Mouse (Mus musculus) limb, embryonic 15.5 days (tissue): Measurements from ENCODE around the gene Ctnnal1. TPM values are rescaled to one million over a fixed set of nuclear protein-coding genes. Genes with fewer than 3 reads are reported as not detected.

Experiments used
- ATAC-seq: fragments of 200-750 bp; cut with Nextera tagmentation; 2 replicates; pipeline ENCODE4 v1.8.0; 2017; ENCODE audit warnings: low read depth, moderate TSS enrichment; ENCODE audit not compliant: insufficient number of reproducible peaks, low FRiP score, low TSS enrichment
- H3K27ac ChIP-seq: fragments of 300-500 bp; sonication (generic); 2 replicates; pipeline ENCODE4 v1.5.1; 2015; ENCODE audit warnings: moderate library complexity, mild to moderate bottlenecking, inconsistent platforms
- H3K27me3 ChIP-seq: fragments of 300-500 bp; sonication (generic); 2 replicates; pipeline ENCODE4 v1.6.1; 2015; ENCODE audit warnings: inconsistent platforms
- H3K36me3 ChIP-seq: fragments of 300-500 bp; sonication (generic); 2 replicates; pipeline ENCODE4 v1.6.1; 2015; ENCODE audit warnings: inconsistent platforms
- H3K4me1 ChIP-seq: fragments of 300-500 bp; sonication (generic); 2 replicates; pipeline ENCODE4 v1.6.1; 2015; ENCODE audit warnings: inconsistent platforms
- H3K4me2 ChIP-seq: fragments of 300-500 bp; sonication (generic); 2 replicates; pipeline ENCODE4 v1.6.1; 2015; ENCODE audit warnings: mild to moderate bottlenecking, inconsistent platforms
- H3K4me3 ChIP-seq: fragments of 300-500 bp; sonication (generic); 2 replicates; pipeline ENCODE4 v1.5.1; 2015; ENCODE audit warnings: mild to moderate bottlenecking, inconsistent platforms
- H3K9ac ChIP-seq: fragments of 300-500 bp; sonication (generic); 2 replicates; pipeline ENCODE4 v1.6.1; 2015; ENCODE audit warnings: inconsistent platforms
- H3K9me3 ChIP-seq: fragments of 300-500 bp; sonication (generic); 2 replicates; pipeline ENCODE4 v1.6.1; 2016; ENCODE audit warnings: inconsistent platforms
- WGBS: fragments of 180-500 bp; shearing (Covaris S2); methylation state at CpG from one replicate; pipeline ENCODE4 v1.1.7; 2015; 5-methylcytosine and 5-hydroxymethylcytosine counted together
- polyA plus RNA-seq: library from polyadenylated mRNA; unstranded; fragments of >200 nt; fragmentation: Nextera tagmentation; extraction: Ambion mirVana; gene quantifications from 2 replicates; pipeline ENCODE4 v1.2.1, GENCODE M21; 2015

Gene Ctnnal1
- polyA plus RNA-seq, 1 experiment from 2014 or later, result 24.9 TPM

DNA sequence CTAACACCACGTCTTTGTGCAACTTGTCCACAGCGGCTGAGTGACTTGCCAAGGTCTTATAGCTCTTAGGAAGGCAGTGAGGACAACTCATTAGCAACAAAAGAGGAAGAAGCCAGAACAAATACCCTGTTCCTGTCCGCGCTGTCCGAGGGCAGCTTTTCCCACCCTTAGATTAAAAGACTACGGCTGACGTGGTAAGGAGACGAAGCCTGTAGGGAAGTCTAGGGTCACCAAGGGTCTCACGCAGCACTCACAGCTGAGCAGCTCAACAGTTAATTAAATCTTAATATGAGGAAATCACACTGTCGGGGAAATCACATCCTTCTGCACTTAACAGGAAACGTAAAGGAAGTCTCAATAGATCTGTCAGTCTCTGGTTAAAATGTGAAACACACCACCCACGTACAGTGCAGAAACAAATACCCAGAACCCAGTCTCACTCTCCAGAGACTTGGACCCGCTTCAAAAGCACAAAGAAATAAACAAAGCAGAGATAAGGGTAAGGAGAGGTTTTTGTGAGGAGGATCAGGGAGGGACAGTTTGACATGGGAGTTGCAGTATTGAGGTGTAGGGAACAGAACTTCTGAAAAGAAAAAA lies 33.9 kb downstream of the Ctnnal1 start:
- no peaks in the 10 kb centered on the region for H3K27me3 ChIP-seq
- ATAC-seq, result no peak
- no peak overlapping the region for H3K4me2 ChIP-seq
- no peaks in the 10 kb centered on the region for H3K9me3 ChIP-seq
- H3K4me1 ChIP-seq, result peaks cover 10% of the 10 kb centered on the region
- no peak overlapping the region for H3K4me3 ChIP-seq
- H3K27ac ChIP-seq, result no peak overlapping the region
- 66% methylated on average over 13 of the region's 13 CpGs for WGBS
- no peak overlapping the region for H3K9ac ChIP-seq
- peaks cover 34% of the 10 kb centered on the region for H3K36me3 ChIP-seq

DNA sequence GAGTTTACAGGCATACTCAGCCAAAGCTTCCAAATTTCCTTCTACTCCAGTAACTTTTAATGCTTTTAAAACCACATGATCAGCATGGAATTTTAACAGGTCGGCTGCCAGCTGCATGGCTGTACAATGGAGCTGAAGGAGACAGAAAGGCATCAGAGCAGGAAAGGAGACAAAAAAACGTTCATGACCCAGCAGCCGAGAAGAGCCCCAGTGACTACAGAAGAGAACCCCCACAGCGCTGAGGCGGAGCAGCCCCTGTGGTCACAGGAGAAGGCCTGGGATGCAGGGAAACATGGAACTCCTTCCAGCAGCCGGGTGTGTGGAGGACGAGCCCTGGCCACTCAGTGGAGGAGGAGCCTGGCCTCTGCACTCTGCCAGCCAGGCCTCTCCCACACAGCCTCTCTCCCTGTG lies 35.5 kb downstream of the Ctnnal1 start:
- H3K36me3 ChIP-seq, result peaks cover 26% of the 10 kb centered on the region
- H3K9ac ChIP-seq, result no peak overlapping the region
- no peaks in the 10 kb centered on the region for H3K9me3 ChIP-seq
- H3K27me3 ChIP-seq, result no peaks in the 10 kb centered on the region
- H3K4me1 ChIP-seq, result peaks cover 10% of the 10 kb centered on the region
- H3K4me3 ChIP-seq, result 0 out of 2 replicates have a peak overlapping the region, but pooled peaks have one; percentile 5
- WGBS, result 34% methylated on average over 7 of the region's 7 CpGs
- H3K27ac ChIP-seq, result peak overlapping the region; percentile 89
- peak overlapping the region; percentile 24; the same call in 1 of the 2 replicates for H3K4me2 ChIP-seq
- peak; percentile 77 for ATAC-seq

DNA sequence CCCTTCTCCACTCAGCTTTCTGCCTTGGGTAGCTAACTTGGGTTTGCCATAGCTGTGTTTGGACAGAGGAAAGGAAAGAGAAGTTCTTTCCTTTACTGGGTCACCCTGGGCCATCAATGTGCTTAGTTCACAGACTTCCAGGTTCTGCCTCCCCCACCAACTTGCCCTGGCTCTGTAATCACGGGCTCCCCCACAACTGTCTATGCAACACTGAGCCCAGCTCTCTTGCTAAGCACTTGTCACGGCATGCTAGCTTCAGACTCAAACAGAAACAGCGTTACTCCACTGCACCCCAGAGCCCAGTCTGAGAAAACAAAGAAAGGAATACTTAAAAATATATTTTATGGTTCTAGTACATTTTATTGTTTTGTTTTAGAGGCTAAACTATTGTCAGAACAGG lies 36.1 kb downstream of the Ctnnal1 start:
- Histone ChIP-seq H3K4me1 (peaks cover 10% of the 10 kb centered on the region), H3K36me3 (peaks cover 21% of the 10 kb centered on the region), H3K27ac (peak overlapping the region; percentile 89), H3K27me3 (no peaks in the 10 kb centered on the region), H3K4me3 (no peak overlapping the region), H3K4me2 (no peak overlapping the region), H3K9me3 (no peaks in the 10 kb centered on the region), H3K9ac (no peak overlapping the region)
- WGBS, result 44% methylated on average over 3 of the region's 3 CpGs
- 0 out of 2 replicates have a peak, but pooled peaks have one; percentile 7 for ATAC-seq

DNA sequence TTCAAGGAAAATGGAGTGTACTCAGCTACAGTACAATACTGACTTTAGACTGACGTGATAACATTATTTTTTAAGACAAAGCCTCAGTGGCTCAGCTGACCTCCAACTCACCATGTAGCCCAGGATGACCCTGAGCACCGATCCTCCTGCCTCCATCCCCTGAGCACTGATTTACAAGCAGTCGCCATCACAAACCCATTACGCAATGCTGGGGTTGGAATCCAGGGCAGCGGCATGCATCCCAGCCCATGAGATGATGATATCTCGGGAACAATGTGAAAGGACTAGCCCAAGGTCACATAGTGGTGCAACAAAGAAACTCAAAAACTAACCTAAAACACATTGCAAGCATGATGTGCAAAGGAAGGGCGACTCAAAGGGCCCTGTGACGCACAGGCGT lies 40.8 kb downstream of the Ctnnal1 start:
- H3K4me3 ChIP-seq, result no peak overlapping the region
- H3K36me3 ChIP-seq, result peaks cover 11% of the 10 kb centered on the region
- H3K4me2 ChIP-seq, result no peak overlapping the region
- peaks cover 4% of the 10 kb centered on the region; the same call in 1 of the 2 replicates for H3K4me1 ChIP-seq
- 87% methylated on average over 9 of the region's 9 CpGs for WGBS
- no peaks in the 10 kb centered on the region for H3K9me3 ChIP-seq
- H3K9ac ChIP-seq, result no peak overlapping the region
- H3K27ac ChIP-seq, result no peak overlapping the region
- H3K27me3 ChIP-seq, result no peaks in the 10 kb centered on the region
- ATAC-seq, result no peak

DNA sequence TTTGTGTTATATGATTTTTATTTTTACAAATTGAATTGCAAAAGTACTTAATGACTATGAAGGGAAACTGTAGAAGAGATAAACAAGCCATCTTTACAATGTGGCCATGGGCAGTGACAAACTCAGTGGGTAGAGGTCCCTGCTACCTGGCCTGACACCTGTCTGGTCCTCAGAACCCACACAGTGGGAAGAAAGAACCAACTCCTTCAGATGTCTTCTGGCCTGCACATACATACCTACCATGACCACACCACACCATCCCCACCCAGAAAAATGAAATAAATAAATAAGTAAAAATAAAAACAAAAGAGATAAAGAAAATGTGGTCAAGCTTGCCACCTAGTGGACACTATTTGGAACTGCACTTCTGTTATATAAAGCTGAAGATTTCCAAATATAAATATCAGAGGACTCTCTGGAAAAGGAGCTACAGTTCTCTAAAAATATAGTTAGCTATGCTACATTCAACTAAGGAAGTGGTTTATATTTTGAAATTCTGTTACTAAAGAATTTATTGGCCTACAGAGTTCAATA lies 44.9 kb downstream of the Ctnnal1 start:
- no peak overlapping the region for H3K4me3 ChIP-seq
- no peak overlapping the region for H3K4me2 ChIP-seq

DNA sequence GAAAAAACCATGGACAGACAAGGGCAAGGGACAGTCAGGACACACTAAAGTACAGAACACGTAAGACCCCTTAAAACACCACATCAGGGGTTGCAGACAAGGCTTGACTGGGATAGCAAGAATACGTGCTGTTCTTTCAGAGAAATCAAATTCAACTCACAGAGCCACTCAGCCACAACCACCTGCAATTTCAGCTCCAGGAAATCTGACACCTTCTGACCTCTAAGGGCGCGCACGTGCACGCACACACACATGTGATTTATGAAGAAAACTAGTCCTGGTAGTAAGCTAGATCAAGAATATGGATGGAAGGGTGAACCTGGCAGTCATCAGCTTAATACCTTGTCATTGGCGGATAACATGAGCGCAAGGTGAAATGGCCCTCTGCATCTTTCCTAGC lies 49.9 kb downstream of the Ctnnal1 start:
- 53% methylated on average over 8 of the region's 8 CpGs for WGBS
- Histone ChIP-seq H3K36me3 (peaks cover 25% of the 10 kb centered on the region), H3K9ac (no peak overlapping the region), H3K4me2 (no peak overlapping the region), H3K4me1 (no peaks in the 10 kb centered on the region), H3K4me3 (no peak overlapping the region), H3K9me3 (no peaks in the 10 kb centered on the region), H3K27ac (no peak overlapping the region), H3K27me3 (no peaks in the 10 kb centered on the region)
- no peak for ATAC-seq

More for the DNA sequence above, 44.9 kb downstream of the Ctnnal1 start:
- H3K9me3 ChIP-seq, result no peaks in the 10 kb centered on the region
- peaks cover 12% of the 10 kb centered on the region for H3K36me3 ChIP-seq
- no peak overlapping the region for H3K27ac ChIP-seq
- ATAC-seq, result no peak
- no peaks in the 10 kb centered on the region for H3K27me3 ChIP-seq
- no peak overlapping the region for H3K9ac ChIP-seq
- H3K4me1 ChIP-seq, result no peaks in the 10 kb centered on the region

DNA sequence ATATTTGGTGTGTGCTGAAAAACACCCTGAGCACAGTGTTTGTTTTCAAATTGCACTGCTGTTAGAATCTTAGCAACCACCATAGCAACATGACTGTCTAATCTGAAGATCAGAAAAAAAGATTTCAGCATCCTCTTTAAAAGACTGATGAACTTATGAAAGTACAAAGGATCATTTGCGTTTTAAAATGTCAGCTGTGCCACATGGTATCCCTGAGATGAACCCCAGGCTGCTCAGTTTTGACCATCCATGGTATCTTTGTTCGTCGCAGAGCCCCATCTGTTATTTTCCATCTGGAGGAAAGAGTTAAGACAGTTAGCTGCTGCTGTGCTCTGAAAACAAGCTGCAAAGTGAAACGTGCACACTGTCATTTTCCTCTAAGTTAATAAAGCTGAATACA lies 52.9 kb downstream of the Ctnnal1 start:
- no peaks in the 10 kb centered on the region for H3K9me3 ChIP-seq
- H3K36me3 ChIP-seq, result peaks cover 40% of the 10 kb centered on the region
- no peak overlapping the region for H3K9ac ChIP-seq
- no peak overlapping the region for H3K4me2 ChIP-seq
- no peak for ATAC-seq
- no peaks in the 10 kb centered on the region for H3K27me3 ChIP-seq
- 84% methylated on average over 4 of the region's 4 CpGs for WGBS
- H3K4me1 ChIP-seq, result no peaks in the 10 kb centered on the region
- H3K4me3 ChIP-seq, result no peak overlapping the region
- no peak overlapping the region for H3K27ac ChIP-seq

DNA sequence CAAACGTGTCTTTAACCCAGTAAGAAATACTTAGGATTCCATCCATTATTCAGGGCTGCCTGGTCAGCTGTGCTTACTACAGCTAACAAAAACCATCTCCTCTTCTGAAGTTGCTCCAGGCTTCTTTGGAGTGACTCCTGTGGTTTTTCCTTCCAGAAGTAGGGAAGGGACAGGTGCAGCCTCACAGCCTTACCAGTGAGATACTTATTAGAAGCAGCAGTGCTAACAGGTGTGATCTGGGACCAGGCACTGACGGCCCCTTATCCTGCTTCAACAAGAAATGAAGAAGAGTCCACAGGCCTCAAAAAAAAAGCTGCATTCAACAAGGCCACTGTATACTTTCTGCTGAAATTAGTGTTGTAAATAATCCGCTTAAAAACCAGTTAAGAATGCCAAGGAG lies 53.3 kb downstream of the Ctnnal1 start:
- H3K36me3 ChIP-seq, result peaks cover 41% of the 10 kb centered on the region

DNA sequence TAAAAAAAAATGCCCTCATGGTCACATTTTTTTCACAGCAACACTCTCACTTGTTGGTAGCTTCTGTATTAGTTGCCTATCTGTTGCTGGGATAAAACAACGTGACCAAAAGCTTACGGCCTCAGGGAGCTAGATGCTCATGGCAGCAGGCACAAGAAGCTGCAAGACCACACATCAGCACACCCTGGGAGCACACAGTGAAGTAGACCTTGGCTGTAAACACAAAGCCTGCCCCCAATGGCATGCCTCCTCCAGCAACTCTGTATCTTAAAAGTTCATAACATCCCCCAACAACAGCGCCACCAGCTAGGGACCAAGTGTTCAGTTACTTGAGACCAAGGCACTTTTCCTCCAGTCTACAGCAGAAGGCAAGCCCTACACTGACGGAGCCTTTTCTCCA lies 55.9 kb downstream of the Ctnnal1 start:
- WGBS, result 79% methylated on average over 4 of the region's 4 CpGs
- Histone ChIP-seq H3K9ac (no peak overlapping the region), H3K36me3 (peaks cover 52% of the 10 kb centered on the region), H3K27me3 (no peaks in the 10 kb centered on the region), H3K27ac (no peak overlapping the region), H3K4me1 (no peaks in the 10 kb centered on the region), H3K4me3 (no peak overlapping the region), H3K4me2 (no peak overlapping the region), H3K9me3 (no peaks in the 10 kb centered on the region)
- ATAC-seq, result no peak

More for the DNA sequence above, 53.3 kb downstream of the Ctnnal1 start:
- Histone ChIP-seq H3K9ac (no peak overlapping the region), H3K4me3 (no peak overlapping the region), H3K27ac (no peak overlapping the region), H3K9me3 (no peaks in the 10 kb centered on the region), H3K4me2 (no peak overlapping the region), H3K27me3 (no peaks in the 10 kb centered on the region), H3K4me1 (no peaks in the 10 kb centered on the region)
- WGBS, result 59% methylated on average over 3 of the region's 3 CpGs
- no peak for ATAC-seq

DNA sequence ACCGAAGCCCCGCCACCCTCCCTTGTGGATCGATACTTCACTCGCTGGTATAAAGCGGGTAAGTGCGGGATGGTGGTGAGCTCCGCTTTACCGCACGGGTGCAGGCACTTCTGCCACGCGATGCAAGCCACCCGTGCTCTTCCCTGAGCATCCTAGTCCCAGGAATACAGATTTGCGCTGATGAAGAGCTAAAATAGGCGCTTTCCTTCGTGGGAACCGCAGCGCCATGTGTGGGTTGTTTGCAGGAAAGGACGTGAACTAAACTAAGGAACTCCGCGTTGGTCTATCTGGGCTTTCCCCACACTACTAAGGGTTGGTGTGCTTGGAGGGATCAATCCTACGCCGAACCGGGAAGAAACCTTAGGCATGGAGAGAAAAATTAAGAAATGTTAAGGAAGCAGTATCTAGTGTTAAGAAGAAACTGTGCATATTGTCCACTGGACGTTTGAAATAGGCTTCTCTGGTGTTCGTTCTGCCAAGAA lies 62.3 kb downstream of the Ctnnal1 start:
- Histone ChIP-seq H3K27me3 (no peaks in the 10 kb centered on the region), H3K27ac (peak overlapping the region; percentile 89), H3K4me3 (peak overlapping the region; percentile 93), H3K36me3 (peaks cover 49% of the 10 kb centered on the region), H3K9ac (peak overlapping the region; percentile 98), H3K4me1 (peaks cover 17% of the 10 kb centered on the region), H3K4me2 (peak overlapping the region; percentile 84), H3K9me3 (no peaks in the 10 kb centered on the region)
- WGBS, result 1% methylated on average over 25 of the region's 25 CpGs
- ATAC-seq, result no peak

DNA sequence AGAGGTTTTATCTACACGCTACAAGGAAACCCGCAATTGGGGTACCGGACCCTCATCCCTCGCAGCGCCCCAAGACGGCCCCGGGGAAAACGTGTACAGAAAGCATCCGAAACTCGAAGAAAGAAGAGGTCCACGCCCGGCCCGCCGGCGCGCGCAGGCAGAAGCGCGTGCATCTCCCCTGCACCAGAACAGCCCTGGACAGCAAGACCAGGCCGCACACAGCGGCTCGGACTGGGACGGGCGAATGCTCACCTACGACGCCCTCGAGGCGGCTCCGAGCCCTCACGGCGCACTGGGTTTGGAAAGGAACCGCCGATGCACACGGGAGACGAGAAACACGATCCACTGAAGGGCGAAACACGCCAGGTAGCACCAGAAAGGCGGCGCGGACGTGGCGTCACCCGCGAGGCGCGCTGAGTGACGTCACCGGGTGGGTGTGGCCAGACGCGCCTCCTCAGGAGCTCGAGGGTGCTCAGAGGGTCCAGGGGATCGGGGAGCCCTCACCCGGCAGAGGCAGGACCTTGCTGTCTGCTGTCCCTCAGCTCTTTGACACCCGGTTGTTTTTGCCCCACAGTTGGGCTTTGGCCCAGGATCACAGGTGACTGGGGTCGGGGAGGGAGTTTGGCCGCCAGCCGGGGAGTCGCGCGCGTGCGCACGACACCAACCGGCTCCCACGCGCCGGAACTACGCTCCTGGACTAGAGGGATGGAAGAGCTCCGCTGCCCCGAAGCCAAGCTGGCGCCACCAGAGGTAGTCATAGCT lies 62.9 kb downstream of the Ctnnal1 start, which contains the start of the genes Elp1 and Fam206a:
Gene Elp1 (minus strand): TSS at position 425 of the 762 bp plus-strand sequence.
Gene Fam206a (plus strand): TSS at position 439 of the 762 bp plus-strand sequence.
- Histone ChIP-seq H3K36me3 (peaks cover 49% of the 10 kb centered on the region), H3K27ac (peak within 1 kb of the TSS; percentile 89)

DNA sequence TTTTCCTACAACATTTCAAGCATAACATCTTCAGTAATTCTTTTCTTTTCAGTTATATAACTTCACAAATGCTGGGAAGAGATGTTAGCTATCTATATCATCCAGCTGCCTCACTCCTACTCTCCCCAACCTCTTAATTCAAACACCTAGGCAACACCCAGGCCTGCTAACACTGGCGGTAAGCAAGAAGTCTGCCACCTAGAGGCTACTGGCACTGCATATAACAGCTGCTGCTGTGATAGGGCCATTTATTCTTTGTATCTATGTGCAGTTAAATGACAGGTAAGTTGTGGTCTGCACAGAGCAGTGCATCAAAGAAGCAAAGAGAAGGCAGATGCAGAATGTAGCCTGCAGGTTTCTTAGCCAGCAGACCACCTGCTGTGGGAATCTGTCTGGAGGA lies 73.6 kb downstream of the Ctnnal1 start:
- Histone ChIP-seq H3K4me2 (no peak overlapping the region), H3K27ac (no peak overlapping the region), H3K4me3 (no peak overlapping the region), H3K9ac (no peak overlapping the region), H3K27me3 (no peaks in the 10 kb centered on the region), H3K9me3 (no peaks in the 10 kb centered on the region), H3K4me1 (no peaks in the 10 kb centered on the region), H3K36me3 (peaks cover 92% of the 10 kb centered on the region)
- WGBS, result 38% methylated on average over 1 of the region's 1 CpGs
- ATAC-seq, result no peak

More for the DNA sequence above, 62.9 kb downstream of the Ctnnal1 start, which contains the start of the genes Elp1 and Fam206a:
- H3K27me3 ChIP-seq, result no peaks in the 10 kb centered on the region
- ATAC-seq, result peak; percentile 93
- H3K9ac ChIP-seq, result peak within 1 kb of the TSS; percentile 98
- WGBS, result under 1% methylated on average over 72 of the region's 72 CpGs
- no peaks in the 10 kb centered on the region for H3K9me3 ChIP-seq
- H3K4me3 ChIP-seq, result peak within 1 kb of the TSS; percentile 93
- H3K4me2 ChIP-seq, result peak within 1 kb of the TSS; percentile 84
- peaks cover 17% of the 10 kb centered on the region for H3K4me1 ChIP-seq
